Mouse (Mus musculus): Measurements from ENCODE around the gene Rbp7.

Gene Rbp7

GRCm38 (mm10) chr4:149457831-149458430 lies 3.2 kb upstream of the Rbp7 start:
- in situ Hi-C loops (cut with MboI; ENCODE audit: unreplicated experiment in 2 of 2) = loop anchor here in 1 of 2 experiments (10.0 kb wide), 2 partner anchors 257 to 313 kb away; no protein-coding TSS in a partner anchor

GRCm38 (mm10) chr4:149457163-149457562 lies 2.4 kb upstream of the Rbp7 start:
- in situ Hi-C loops (cut with MboI; ENCODE audit: unreplicated experiment in 2 of 2) = loop anchor here in 1 of 2 experiments (10.0 kb wide), 2 partner anchors 258 to 312 kb away; no protein-coding TSS in a partner anchor

GRCm38 (mm10) chr4:149454263-149454662 lies 515 bp downstream of the Rbp7 start:
- in situ Hi-C loops (cut with MboI; ENCODE audit: unreplicated experiment in 2 of 2) = loop anchor here (5.0 to 10.0 kb wide), 5 partner anchors 38 to 309 kb away; no protein-coding TSS in a partner anchor

- in situ Hi-C loops (cut with MboI; ENCODE audit: unreplicated experiment in 2 of 2) = loop anchor here (5.0 to 10.0 kb wide), 5 partner anchors 39 to 309 kb away; no protein-coding TSS in a partner anchor
Observed at GRCm38 (mm10) chr4:149453656-149454055, 1.1 kb downstream of the Rbp7 start.

GRCm38 (mm10) chr4:149450636-149451035 lies 4.1 kb downstream of the Rbp7 start:
- in situ Hi-C loops (cut with MboI; ENCODE audit: unreplicated experiment in 2 of 2) = loop anchor here (5.0 to 10.0 kb wide), 5 partner anchors 38 to 306 kb away; no protein-coding TSS in a partner anchor

- in situ Hi-C loops (cut with MboI; ENCODE audit: unreplicated experiment in 2 of 2) = loop anchor here in 1 of 2 experiments (25.0 kb wide), 1 partner anchor 309 kb away; the partner anchor contains the start of genes Cenps and Cort
Observed at GRCm38 (mm10) chr4:149446309-149446708, 8.5 kb downstream of the Rbp7 start.

GRCm38 (mm10) chr4:149445868-149446267 lies 8.9 kb downstream of the Rbp7 start:
- in situ Hi-C loops (cut with MboI; ENCODE audit: unreplicated experiment in 2 of 2) = loop anchor here in 1 of 2 experiments (25.0 kb wide), 1 partner anchor 309 kb away; the partner anchor contains the start of genes Cenps and Cort

GRCm38 (mm10) chr4:149444964-149445701 lies 9.6 kb downstream of the Rbp7 start:
- in situ Hi-C loops (cut with MboI; ENCODE audit: unreplicated experiment in 2 of 2) = loop anchor here (5.0 to 25.0 kb wide), 2 partner anchors 68 to 308 kb away; partner anchors contain the start of genes Cenps (in 1 of the 2) and Cort (in 1 of the 2)

GRCm38 (mm10) chr4:149444465-149444864 lies 10.3 kb downstream of the Rbp7 start:
- in situ Hi-C loops (cut with MboI; ENCODE audit: unreplicated experiment in 2 of 2) = loop anchor here (5.0 to 25.0 kb wide), 2 partner anchors 67 to 307 kb away; partner anchors contain the start of genes Cenps (in 1 of the 2) and Cort (in 1 of the 2)

- in situ Hi-C loops (cut with MboI; ENCODE audit: unreplicated experiment in 2 of 2) = loop anchor here (5.0 to 25.0 kb wide), 2 partner anchors 65 to 305 kb away; partner anchors contain the start of genes Cenps (in 1 of the 2) and Cort (in 1 of the 2)
Observed at GRCm38 (mm10) chr4:149442436-149442835, 12.3 kb downstream of the Rbp7 start.

GRCm38 (mm10) chr4:149440576-149440975 lies 14.2 kb downstream of the Rbp7 start:
- in situ Hi-C loops (cut with MboI; ENCODE audit: unreplicated experiment in 2 of 2) = loop anchor here (5.0 to 25.0 kb wide), 2 partner anchors 63 to 303 kb away; partner anchors contain the start of genes Cenps (in 1 of the 2) and Cort (in 1 of the 2)

GRCm38 (mm10) chr4:149431887-149432286 lies 22.9 kb downstream of the Rbp7 start:
- in situ Hi-C loops (cut with MboI; ENCODE audit: unreplicated experiment in 2 of 2) = loop anchor here in 1 of 2 experiments (25.0 kb wide), 1 partner anchor 295 kb away; the partner anchor contains the start of genes Cenps and Cort

GRCm38 (mm10) chr4:149429592-149429991 lies 25.2 kb downstream of the Rbp7 start:
- in situ Hi-C loops (cut with MboI; ENCODE audit: unreplicated experiment in 2 of 2) = loop anchor here in 1 of 2 experiments (25.0 kb wide), 1 partner anchor 292 kb away; the partner anchor contains the start of genes Cenps and Cort

GRCm38 (mm10) chr4:149426325-149427199 lies 28.2 kb downstream of the Rbp7 start, which contains the start of gene Ube4b:
Ube4b (minus strand) TSS chr4:149426749.
- in situ Hi-C loops (cut with MboI; ENCODE audit: unreplicated experiment in 2 of 2) = loop anchor here in 1 of 2 experiments (25.0 kb wide), 1 partner anchor 289 kb away; the partner anchor contains the start of genes Cenps and Cort

GRCm38 (mm10) chr4:149425801-149426292 lies 28.9 kb downstream of the Rbp7 start:
- in situ Hi-C loops (cut with MboI; ENCODE audit: unreplicated experiment in 2 of 2) = loop anchor here in 1 of 2 experiments (25.0 kb wide), 1 partner anchor 289 kb away; the partner anchor contains the start of genes Cenps and Cort

- in situ Hi-C loops (cut with MboI; ENCODE audit: unreplicated experiment in 2 of 2) = loop anchor here in 1 of 2 experiments (25.0 kb wide), 1 partner anchor 287 kb away; the partner anchor contains the start of genes Cenps and Cort
Observed at GRCm38 (mm10) chr4:149424755-149425154, 30.0 kb downstream of the Rbp7 start.

- in situ Hi-C loops (cut with MboI; ENCODE audit: unreplicated experiment in 2 of 2) = no loop called here
Observed at GRCm38 (mm10) chr4:149417854-149418365, 36.9 kb downstream of the Rbp7 start.

- in situ Hi-C loops (cut with MboI; ENCODE audit: unreplicated experiment in 2 of 2) = no loop called here
Observed at GRCm38 (mm10) chr4:149416986-149417385, 37.8 kb downstream of the Rbp7 start.

GRCm38 (mm10) chr4:149416417-149416816 lies 38.4 kb downstream of the Rbp7 start:
- in situ Hi-C loops (cut with MboI; ENCODE audit: unreplicated experiment in 2 of 2) = no loop called here

All from v-Abl transformed pro-B cells (cell line).